Mouse (Mus musculus): Measurements from ENCODE around the gene Tfap2c. TPM values are rescaled to one million over a fixed set of nuclear protein-coding genes. Genes with fewer than 3 reads are reported as not detected.
A peak's percentile ranks its signal among the peaks of the same experiment; 100 is the strongest.

Gene Tfap2c
- total RNA-seq, 4 experiments from 2014 or later: 0.12 to 0.16 (median 0.13) TPM

GRCm38 (mm10) chr2:172551081-172551720 is 1.8 kb downstream of the Tfap2c start:
- DNase-seq (ENCODE audit: low spot score in 2 of 2): no peak

DNA sequence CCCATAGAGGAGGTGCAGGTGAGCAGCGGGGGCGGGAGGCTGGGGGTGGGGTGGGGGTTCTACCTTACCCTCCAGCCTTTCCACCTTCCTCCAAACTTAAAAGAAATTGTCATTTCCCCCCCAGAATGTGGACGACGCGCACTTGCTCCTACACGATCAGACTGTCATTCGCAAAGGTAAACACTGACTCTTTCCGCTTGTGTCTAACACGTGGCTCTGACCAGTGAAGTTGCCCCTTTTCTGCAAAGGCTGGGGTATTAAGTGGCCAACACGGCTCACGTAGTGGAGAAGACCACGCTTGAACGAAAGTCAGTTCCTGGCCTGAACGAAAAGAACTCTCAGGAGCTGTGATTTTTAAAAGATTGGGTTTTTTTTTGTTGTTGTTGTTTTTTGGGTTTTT is 2.5 kb downstream of the Tfap2c start:
- no peak for DNase-seq (ENCODE audit: low spot score in 2 of 2)

DNA sequence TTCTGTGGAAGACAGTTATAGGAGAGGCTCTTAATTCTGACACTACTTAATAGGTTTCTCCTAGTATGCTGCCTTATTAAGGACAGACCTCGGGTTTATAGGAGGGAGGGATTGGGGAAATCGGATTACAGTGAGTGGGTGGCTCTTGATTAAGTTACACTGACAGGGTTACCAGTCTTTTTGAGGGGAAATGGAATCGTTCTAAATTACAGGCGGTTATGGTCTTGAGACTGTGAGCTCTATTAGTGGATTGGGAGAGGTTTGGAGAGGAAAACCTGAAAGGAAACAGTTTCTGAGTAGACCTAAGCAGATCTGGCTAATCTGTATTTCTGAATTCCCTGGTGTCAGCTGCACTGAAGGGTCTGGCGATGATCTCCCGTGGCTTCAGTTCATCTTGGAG is 3.3 kb downstream of the Tfap2c start:
- DNase-seq (ENCODE audit: low spot score in 2 of 2): no peak

DNA sequence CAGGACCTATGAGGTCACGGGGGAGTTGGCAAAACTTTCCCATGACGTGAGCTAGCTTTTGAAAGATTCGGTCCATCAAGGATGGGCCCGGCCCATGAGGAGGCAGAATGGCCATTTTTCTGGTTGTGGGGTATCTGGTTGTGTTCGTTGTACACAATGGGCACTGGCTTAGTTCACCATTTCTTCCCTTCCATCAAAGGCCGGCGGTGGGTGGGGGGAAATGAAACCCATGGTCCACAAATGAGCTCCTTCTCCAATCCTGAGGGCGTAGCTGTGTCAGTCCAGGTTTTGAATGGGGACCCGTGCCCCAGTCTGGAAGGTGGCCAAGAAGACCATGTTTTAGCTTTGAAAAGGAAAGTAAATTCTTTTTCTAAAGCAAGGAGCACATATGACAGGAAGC is 4.8 kb downstream of the Tfap2c start:
- no peak for DNase-seq (ENCODE audit: low spot score in 2 of 2)

DNA sequence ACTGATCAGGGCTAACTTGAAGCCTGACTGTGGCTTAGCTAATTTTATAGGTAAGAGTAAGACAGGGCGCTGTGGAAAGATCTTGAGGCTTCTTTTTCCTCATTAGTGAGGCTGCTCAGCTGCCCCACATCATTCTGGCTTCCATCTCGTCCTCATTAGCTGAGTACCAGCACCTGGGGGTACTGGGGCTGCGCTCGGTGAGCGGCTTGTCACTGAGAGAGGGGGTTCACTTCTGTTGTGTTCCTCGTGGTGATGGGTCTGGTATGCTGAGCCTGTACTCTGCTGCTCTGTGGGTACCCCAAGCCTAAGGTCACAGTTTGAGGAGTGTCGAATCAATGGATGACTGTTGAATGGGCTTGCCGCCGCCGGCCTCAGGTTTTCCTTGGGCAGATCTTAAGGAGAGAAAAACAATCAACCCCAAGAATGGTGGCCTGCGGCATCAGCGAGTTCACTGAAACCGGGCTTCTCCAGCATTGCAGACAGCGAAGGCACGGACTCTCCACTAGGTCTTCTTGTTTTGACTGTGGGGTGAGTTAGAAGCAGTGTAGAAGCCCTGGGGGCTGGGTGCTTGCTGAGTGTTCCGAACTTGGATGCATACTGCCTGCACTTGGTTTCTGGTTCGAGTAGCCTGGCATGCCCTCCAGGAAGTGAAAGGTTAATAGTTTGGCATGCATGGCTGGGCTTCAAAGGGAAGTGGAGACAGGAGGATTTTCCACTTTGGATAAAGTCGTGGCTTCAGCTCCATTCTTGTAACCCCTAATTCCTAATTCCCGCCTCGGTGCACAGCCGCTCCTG is 9.5 kb downstream of the Tfap2c start:
- no peak for DNase-seq (ENCODE audit: low spot score in 2 of 2)

- no peak for DNase-seq (ENCODE audit: low spot score in 2 of 2)
Measured at GRCm38 (mm10) chr2:172561016-172561415, 11.6 kb downstream of the Tfap2c start.

DNA sequence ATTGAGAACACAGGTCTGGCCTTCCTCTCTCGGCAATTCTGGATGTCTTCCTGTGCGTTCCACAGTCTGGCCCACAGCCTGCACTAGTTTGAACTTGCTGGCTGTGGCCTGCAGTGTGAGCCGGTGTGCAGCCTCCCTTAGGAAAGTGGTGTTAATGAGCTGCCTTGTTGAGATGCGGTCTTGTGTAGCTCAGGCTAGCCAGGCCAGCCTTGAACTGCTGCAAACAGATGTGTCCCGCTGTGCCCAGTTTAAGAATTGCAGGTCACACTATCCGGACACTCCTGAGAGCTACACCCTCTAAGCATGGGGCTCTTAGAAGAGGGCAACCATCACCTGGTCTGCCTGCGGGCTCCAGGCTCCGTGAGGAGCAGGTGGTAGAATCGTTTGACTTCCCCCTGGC is 18.4 kb downstream of the Tfap2c start:
- no peak for DNase-seq (ENCODE audit: low spot score in 2 of 2)

GRCm38 (mm10) chr2:172568466-172568865 is 19.1 kb downstream of the Tfap2c start:
- DNase-seq (ENCODE audit: low spot score in 2 of 2): no peak

- no peak for DNase-seq (ENCODE audit: low spot score in 2 of 2)
Measured at GRCm38 (mm10) chr2:172577196-172577766, 27.9 kb downstream of the Tfap2c start.

- DNase-seq (ENCODE audit: low spot score in 2 of 2): peak in 1 of 2 experiments; percentile 7
Measured at GRCm38 (mm10) chr2:172579221-172579620, 29.8 kb downstream of the Tfap2c start.

GRCm38 (mm10) chr2:172580536-172581265 is 31.3 kb downstream of the Tfap2c start:
- DNase-seq (ENCODE audit: low spot score in 2 of 2): no peak

GRCm38 (mm10) chr2:172583312-172583711 is 33.9 kb downstream of the Tfap2c start:
- no peak for DNase-seq (ENCODE audit: low spot score in 2 of 2)

GRCm38 (mm10) chr2:172585329-172585728 is 35.9 kb downstream of the Tfap2c start:
- no peak for DNase-seq (ENCODE audit: low spot score in 2 of 2)

DNA sequence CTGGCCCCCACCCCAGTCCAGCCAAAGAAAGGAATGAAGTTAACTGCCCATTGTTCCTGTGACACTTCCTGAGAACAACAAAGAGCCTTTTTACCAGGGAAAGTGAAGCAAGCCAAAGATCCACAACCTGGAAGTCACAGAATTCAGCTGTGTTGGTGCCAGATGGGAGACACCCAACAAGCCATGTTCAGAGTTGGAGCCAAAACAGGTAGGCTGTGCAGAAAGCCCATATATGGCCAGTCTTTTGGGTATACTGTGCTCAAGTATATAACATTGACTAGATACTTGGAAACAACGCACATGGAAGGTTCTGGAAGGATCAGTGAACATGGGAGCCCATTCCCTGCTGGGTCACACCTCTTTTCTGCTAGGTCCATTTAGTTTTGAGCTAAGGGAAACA is 39.7 kb downstream of the Tfap2c start:
- DNase-seq (ENCODE audit: low spot score in 2 of 2): no peak

DNA sequence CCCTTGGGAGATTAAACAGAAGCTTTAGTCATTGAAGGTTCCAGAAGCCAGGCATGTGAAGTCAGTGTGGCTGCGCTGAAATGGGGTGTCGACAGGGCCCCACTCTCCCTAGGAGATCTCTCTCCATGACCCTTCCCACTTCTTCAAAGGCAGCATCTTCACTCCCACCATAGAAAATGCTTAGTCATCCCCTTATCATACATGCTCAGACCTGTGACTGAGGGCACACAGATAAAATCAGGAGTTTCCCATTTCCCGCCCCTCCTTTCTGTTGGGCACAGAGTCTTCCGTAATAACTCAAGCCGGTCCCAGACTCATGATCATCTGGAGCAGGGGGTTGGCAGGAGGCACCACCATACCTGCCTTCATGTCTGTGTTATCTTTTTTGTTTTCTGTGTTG is 41.4 kb downstream of the Tfap2c start:
- no peak for DNase-seq (ENCODE audit: low spot score in 2 of 2)

DNA sequence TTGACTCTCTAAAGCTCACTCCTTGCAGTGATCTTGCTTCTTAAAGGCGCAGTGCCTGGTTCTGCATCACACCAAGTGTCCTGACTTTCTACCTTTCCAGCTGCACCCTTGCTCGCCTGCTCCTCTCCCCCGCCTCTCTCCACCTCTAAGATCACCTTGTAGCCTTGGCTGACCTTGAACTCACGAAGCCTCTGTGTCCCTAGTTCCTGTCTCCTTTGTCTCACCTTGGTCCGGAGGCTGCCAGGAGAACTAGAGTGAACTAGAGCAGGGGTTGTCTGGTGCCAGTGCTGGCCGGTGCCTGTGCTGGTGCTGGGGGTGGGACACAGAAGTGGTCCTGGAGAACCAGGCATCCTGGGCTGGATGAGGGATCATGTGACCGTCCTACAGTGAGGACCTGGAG is 44.9 kb downstream of the Tfap2c start:
- no peak for DNase-seq (ENCODE audit: low spot score in 2 of 2)

DNA sequence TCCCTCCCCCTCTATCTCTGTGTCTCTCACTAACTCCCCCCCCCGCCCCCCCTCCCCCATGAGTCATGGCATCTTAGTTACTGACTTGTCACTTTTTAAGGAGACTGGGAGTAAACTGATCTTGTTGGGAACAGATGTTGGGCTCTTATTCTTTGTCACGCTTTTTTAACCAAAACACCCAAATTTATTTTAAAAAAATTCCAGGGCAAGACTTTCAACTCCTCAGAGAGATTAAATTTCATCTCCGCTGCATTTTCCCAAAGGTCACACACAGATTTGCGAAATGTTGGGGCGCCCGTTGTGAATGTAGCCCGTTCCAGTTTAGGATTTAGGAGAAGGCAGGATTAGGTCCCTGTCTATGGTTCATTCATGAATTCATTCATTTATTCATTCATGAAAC is 47.7 kb downstream of the Tfap2c start:
- DNase-seq (ENCODE audit: low spot score in 2 of 2): no peak

DNA sequence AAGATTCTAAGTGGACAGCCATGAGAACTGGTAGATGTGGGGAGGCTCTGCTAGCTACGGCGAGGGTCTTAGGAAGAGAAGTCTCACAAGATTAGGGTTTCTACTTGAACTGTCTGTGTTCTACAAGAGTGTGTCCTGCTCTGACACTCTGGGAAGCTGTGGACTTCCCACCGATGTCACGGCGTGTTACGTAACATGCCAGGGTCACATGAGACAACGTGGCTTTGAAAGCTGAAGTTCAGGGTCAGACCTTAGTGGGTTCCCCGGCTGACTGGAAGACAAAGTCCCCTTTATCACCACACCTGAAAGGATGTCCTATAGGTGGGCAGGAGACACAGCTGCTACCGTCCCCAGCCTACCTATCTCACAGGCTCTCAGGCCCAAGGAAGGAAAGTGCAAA is 48.5 kb downstream of the Tfap2c start:
- DNase-seq (ENCODE audit: low spot score in 2 of 2): no peak

DNA sequence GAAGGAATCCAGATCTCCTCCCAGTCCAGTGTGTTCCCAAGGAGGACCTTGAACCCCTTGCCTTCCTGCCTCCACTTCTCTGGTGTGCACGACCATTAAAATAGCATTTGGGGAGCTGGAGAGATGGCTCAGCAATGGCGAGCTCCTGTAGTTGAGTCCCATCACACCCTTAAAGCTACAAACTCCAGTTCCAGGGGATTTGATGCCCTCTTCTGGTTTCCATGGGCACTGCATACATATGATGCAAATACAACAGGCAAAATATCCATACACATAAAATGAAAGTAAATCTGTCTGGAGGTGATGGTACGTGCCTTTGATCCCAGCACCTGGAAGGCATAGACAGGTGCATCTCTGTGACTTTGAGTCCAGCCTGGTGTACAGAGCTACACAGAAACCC is 55.2 kb downstream of the Tfap2c start:
- DNase-seq (ENCODE audit: low spot score in 2 of 2): no peak

GRCm38 (mm10) chr2:172605642-172606041 is 56.2 kb downstream of the Tfap2c start:
- no peak for DNase-seq (ENCODE audit: low spot score in 2 of 2)

DNA sequence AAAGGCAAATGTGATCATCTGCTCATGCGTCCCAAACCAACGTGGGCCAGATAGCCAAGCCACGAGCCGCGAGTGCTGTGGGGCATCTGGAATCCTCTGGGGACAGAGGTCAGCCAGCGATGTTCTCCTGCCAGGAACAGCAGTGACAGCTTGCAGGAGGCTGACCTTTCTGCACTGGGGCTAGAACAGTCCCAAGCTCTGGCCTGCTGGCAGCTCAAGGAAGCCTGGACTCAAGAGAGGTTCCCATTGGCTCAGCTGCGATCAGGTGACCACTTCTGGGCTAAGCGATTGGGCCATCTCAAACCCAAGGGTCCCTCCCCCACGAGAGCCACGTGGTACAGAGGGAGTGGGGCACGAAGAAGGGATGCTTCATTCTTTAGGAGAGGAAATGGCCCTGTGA is 58.3 kb downstream of the Tfap2c start:
- DNase-seq (ENCODE audit: low spot score in 2 of 2): no peak

All from left cerebral cortex, adult 8-10 months (tissue).